Mouse (Mus musculus) heart, embryonic 12.5 days (tissue): ENCODE measurements around the gene Rab13. TPM values are rescaled to one million over a fixed set of nuclear protein-coding genes. Genes with fewer than 3 reads are reported as not detected.
A peak's percentile ranks its signal among the peaks of the same experiment; 100 is the strongest.

Experiments used
- ATAC-seq: fragments of 200-750 bp; cut with Nextera tagmentation; 2 replicates; pipeline ENCODE4 v1.8.0; 2017; ENCODE audit warnings: moderate TSS enrichment, moderate library complexity; ENCODE audit not compliant: insufficient number of reproducible peaks, low FRiP score
- H3K27ac ChIP-seq: fragments of 300-500 bp; sonication (generic); 2 replicates; pipeline ENCODE4 v1.5.1; 2016; ENCODE audit warnings: mild to moderate bottlenecking, moderate library complexity; ENCODE audit not compliant: poor library complexity, severe bottlenecking
- H3K27me3 ChIP-seq: fragments of 300-500 bp; sonication (generic); replicated peaks from 2 replicates; pipeline ENCODE4 v1.6.1; 2016; ENCODE audit warnings: mild to moderate bottlenecking, moderate library complexity
- H3K36me3 ChIP-seq: fragments of 300-500 bp; sonication (generic); 2 replicates; pipeline ENCODE4 v1.6.1; 2016; ENCODE audit warnings: mild to moderate bottlenecking, moderate library complexity
- H3K4me1 ChIP-seq: fragments of 300-500 bp; sonication (generic); replicated peaks from 2 replicates; pipeline ENCODE4 v1.6.1; 2016; ENCODE audit warnings: mild to moderate bottlenecking
- H3K4me2 ChIP-seq: fragments of 300-500 bp; sonication (generic); 2 replicates; pipeline ENCODE4 v1.6.1; 2016; ENCODE audit warnings: mild to moderate bottlenecking, moderate library complexity
- H3K4me3 ChIP-seq: fragments of 300-500 bp; sonication (generic); 2 replicates; pipeline ENCODE4 v1.5.1; 2016; ENCODE audit warnings: mild to moderate bottlenecking
- H3K9ac ChIP-seq: fragments of 300-500 bp; sonication (generic); 2 replicates; pipeline ENCODE4 v1.6.1; 2016; ENCODE audit warnings: mild to moderate bottlenecking, moderate library complexity
- H3K9me3 ChIP-seq: fragments of 300-500 bp; sonication (generic); replicated peaks from 2 replicates; pipeline ENCODE4 v1.6.1; 2016; ENCODE audit warnings: mild to moderate bottlenecking, moderate library complexity
- WGBS: fragments of 180-500 bp; shearing (Covaris S2); methylation state at CpG from one replicate; pipeline ENCODE4 v1.1.7; 2016; 5-methylcytosine and 5-hydroxymethylcytosine counted together
- polyA plus RNA-seq: library from polyadenylated mRNA; unstranded; fragments of >200 nt; fragmentation: Nextera tagmentation; extraction: Ambion mirVana; gene quantifications from 2 replicates; pipeline ENCODE4 v1.2.1, GENCODE M21; 2016

Gene Rab13
- polyA plus RNA-seq, 1 experiment from 2014 or later = 26.8 TPM

GRCm38 (mm10) chr3:90209908-90210566, 3.5 kb upstream of the Rab13 start:
- no peak overlapping the region for H3K4me2 ChIP-seq
- H3K4me1 ChIP-seq = peaks cover 29% of the 10 kb centered on the region
- H3K4me3 ChIP-seq = no peak overlapping the region
- H3K36me3 ChIP-seq = peaks cover 63% of the 10 kb centered on the region
- 90% methylated on average over 5 of the region's 5 CpGs for WGBS
- H3K9ac ChIP-seq = no peak overlapping the region
- no peak for ATAC-seq
- H3K27me3 ChIP-seq = no peaks in the 10 kb centered on the region
- no peak overlapping the region for H3K27ac ChIP-seq
- no peaks in the 10 kb centered on the region for H3K9me3 ChIP-seq

- peaks cover 29% of the 10 kb centered on the region for H3K4me1 ChIP-seq
- WGBS = 62% methylated on average over 13 of the region's 13 CpGs
- peaks cover 54% of the 10 kb centered on the region for H3K36me3 ChIP-seq
- H3K27me3 ChIP-seq = no peaks in the 10 kb centered on the region
- peak overlapping the region; percentile 50; the same call in 1 of the 2 replicates for H3K9ac ChIP-seq
- peak overlapping the region; percentile 47 for H3K27ac ChIP-seq
- no peak for ATAC-seq
- no peaks in the 10 kb centered on the region for H3K9me3 ChIP-seq
- H3K4me2 ChIP-seq = peak overlapping the region; percentile 97
- peak overlapping the region; percentile 88 for H3K4me3 ChIP-seq
These were observed 1.8 kb upstream of the Rab13 start for GRCm38 (mm10) chr3:90211475-90212398.

GRCm38 (mm10) chr3:90212723-90213122, 772 bp upstream of the Rab13 start:
- Histone ChIP-seq H3K36me3 (peaks cover 49% of the 10 kb centered on the region), H3K4me1 (peaks cover 29% of the 10 kb centered on the region), H3K9ac (peak overlapping the region; percentile 91), H3K9me3 (no peaks in the 10 kb centered on the region), H3K4me3 (peak overlapping the region; percentile 88), H3K4me2 (peak overlapping the region; percentile 97), H3K27ac (peak overlapping the region; percentile 86), H3K27me3 (no peaks in the 10 kb centered on the region)
- 12% methylated on average over 5 of the region's 5 CpGs for WGBS
- ATAC-seq = no peak

- Histone ChIP-seq H3K27me3 (no peaks in the 10 kb centered on the region), H3K27ac (0 out of 2 replicates have a peak overlapping the region, but pooled peaks have one; percentile 86), H3K9me3 (no peaks in the 10 kb centered on the region), H3K4me3 (peak overlapping the region; percentile 88), H3K36me3 (peaks cover 35% of the 10 kb centered on the region), H3K4me1 (peaks cover 26% of the 10 kb centered on the region), H3K9ac (no peak overlapping the region), H3K4me2 (peak overlapping the region; percentile 73)
- ATAC-seq = no peak
- 14% methylated on average over 12 of the region's 12 CpGs for whole genome bisulfite sequencing
These were observed 625 bp downstream of the Rab13 start for GRCm38 (mm10) chr3:90213956-90214684.

GRCm38 (mm10) chr3:90215825-90216380, 2.4 kb downstream of the Rab13 start:
- H3K27me3 ChIP-seq = no peaks in the 10 kb centered on the region
- no peak overlapping the region for H3K4me3 ChIP-seq
- H3K36me3 ChIP-seq = peaks cover 18% of the 10 kb centered on the region
- no peaks in the 10 kb centered on the region for H3K9me3 ChIP-seq
- ATAC-seq = no peak
- peaks cover 28% of the 10 kb centered on the region for H3K4me1 ChIP-seq
- no peak overlapping the region for H3K4me2 ChIP-seq
- WGBS = 18% methylated on average over 1 of the region's 1 CpGs
- H3K9ac ChIP-seq = no peak overlapping the region
- no peak overlapping the region for H3K27ac ChIP-seq

- no peak for ATAC-seq
- Histone ChIP-seq H3K9me3 (no peaks in the 10 kb centered on the region), H3K27me3 (no peaks in the 10 kb centered on the region), H3K4me3 (peak overlapping the region; percentile 62), H3K36me3 (peaks cover 12% of the 10 kb centered on the region), H3K9ac (peak overlapping the region; percentile 20; the same call in 1 of the 2 replicates), H3K4me1 (peaks cover 32% of the 10 kb centered on the region), H3K27ac (peak overlapping the region; percentile 88), H3K4me2 (peak overlapping the region; percentile 89)
- WGBS = 20% methylated on average over 6 of the region's 6 CpGs
These were observed 6.6 kb downstream of the Rab13 start for GRCm38 (mm10) chr3:90220088-90220487.

GRCm38 (mm10) chr3:90220531-90220951, 7.0 kb downstream of the Rab13 start:
- 0% methylated on average over 20 of the region's 20 CpGs for WGBS
- Histone ChIP-seq H3K4me3 (peak overlapping the region; percentile 62), H3K36me3 (peaks cover 16% of the 10 kb centered on the region), H3K27me3 (no peaks in the 10 kb centered on the region), H3K27ac (peak overlapping the region; percentile 88), H3K4me2 (peak overlapping the region; percentile 89), H3K9ac (peak overlapping the region; percentile 76), H3K9me3 (no peaks in the 10 kb centered on the region), H3K4me1 (peaks cover 32% of the 10 kb centered on the region)
- ATAC-seq = peak; percentile 85

- Histone ChIP-seq H3K4me3 (peak overlapping the region; percentile 62), H3K36me3 (peaks cover 22% of the 10 kb centered on the region), H3K9ac (peak overlapping the region; percentile 76), H3K27ac (peak overlapping the region; percentile 88; the same call in 1 of the 2 replicates), H3K27me3 (no peaks in the 10 kb centered on the region), H3K4me1 (peaks cover 32% of the 10 kb centered on the region), H3K4me2 (peak overlapping the region; percentile 89), H3K9me3 (no peaks in the 10 kb centered on the region)
- no peak for ATAC-seq
- WGBS = 17% methylated on average over 5 of the region's 5 CpGs
These were observed 7.6 kb downstream of the Rab13 start for GRCm38 (mm10) chr3:90221123-90221522.

- 80% methylated on average over 4 of the region's 4 CpGs for WGBS
- Histone ChIP-seq H3K9ac (no peak overlapping the region), H3K36me3 (peaks cover 24% of the 10 kb centered on the region), H3K27me3 (no peaks in the 10 kb centered on the region), H3K4me3 (no peak overlapping the region), H3K9me3 (no peaks in the 10 kb centered on the region), H3K27ac (no peak overlapping the region), H3K4me2 (no peak overlapping the region), H3K4me1 (peaks cover 32% of the 10 kb centered on the region)
- ATAC-seq = no peak
These were observed 9.0 kb downstream of the Rab13 start for GRCm38 (mm10) chr3:90222455-90222854.

- no peak overlapping the region for H3K9ac ChIP-seq
- H3K4me2 ChIP-seq = no peak overlapping the region
- no peak overlapping the region for H3K27ac ChIP-seq
- no peak for ATAC-seq
- WGBS = 27% methylated on average over 3 of the region's 3 CpGs
- H3K36me3 ChIP-seq = peaks cover 24% of the 10 kb centered on the region
- no peaks in the 10 kb centered on the region for H3K27me3 ChIP-seq
- no peak overlapping the region for H3K4me3 ChIP-seq
- H3K9me3 ChIP-seq = no peaks in the 10 kb centered on the region
- peaks cover 32% of the 10 kb centered on the region for H3K4me1 ChIP-seq
These were observed 9.4 kb downstream of the Rab13 start for GRCm38 (mm10) chr3:90222941-90223340.
